Mouse (Mus musculus) brain, embryonic 14.5 days (tissue): Measurements from ENCODE around the gene Brcc3.

ENCODE experiments used
- CTCF ChIP-seq: fragments of 200-500 bp; IDR thresholded peaks from 2 replicates; pipeline ENCODE4 v1.5.1; 2012; ENCODE audit warnings: inconsistent platforms, mild to moderate bottlenecking, moderate library complexity, borderline replicate concordance; ENCODE audit not compliant: insufficient read depth, insufficient read length; ENCODE audit errors: extremely low read depth
- POLR2A ChIP-seq: fragments of 200-500 bp; IDR thresholded peaks from 2 replicates; pipeline ENCODE4 v1.6.1; 2012; ENCODE audit warnings: mild to moderate bottlenecking, inconsistent platforms, borderline replicate concordance; ENCODE audit not compliant: poor library complexity, insufficient read depth, insufficient read length, severe bottlenecking; ENCODE audit errors: extremely low read depth

DNA sequence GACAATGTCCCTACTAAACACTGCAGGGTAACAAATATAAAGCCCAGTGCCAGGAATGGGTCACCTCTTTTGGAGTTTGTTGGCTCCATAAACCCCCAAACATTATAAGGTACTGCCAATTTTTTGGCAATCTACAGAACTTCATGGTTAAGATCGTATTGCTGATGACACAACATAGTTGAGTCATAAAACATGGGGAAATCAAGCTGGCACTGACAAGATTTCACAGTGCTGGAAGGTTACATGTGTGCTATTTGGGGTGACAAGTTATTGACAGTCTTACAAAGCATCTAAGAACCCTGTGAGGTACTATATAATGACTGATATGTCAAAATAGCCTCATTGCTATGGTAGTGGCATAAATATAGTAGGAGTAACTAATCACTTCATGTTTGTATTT, 35.3 kb upstream of the Brcc3 start:
- TF ChIP-seq POLR2A (no peak), CTCF (no peak)
